Mouse (Mus musculus): Measurements from ENCODE around the gene Nfasc. TPM values are rescaled to one million over a fixed set of nuclear protein-coding genes. Genes with fewer than 3 reads are reported as not detected.

The Nfasc gene
- polyA plus RNA-seq, 1 experiment from 2014 or later, result 0.24 TPM

DNA sequence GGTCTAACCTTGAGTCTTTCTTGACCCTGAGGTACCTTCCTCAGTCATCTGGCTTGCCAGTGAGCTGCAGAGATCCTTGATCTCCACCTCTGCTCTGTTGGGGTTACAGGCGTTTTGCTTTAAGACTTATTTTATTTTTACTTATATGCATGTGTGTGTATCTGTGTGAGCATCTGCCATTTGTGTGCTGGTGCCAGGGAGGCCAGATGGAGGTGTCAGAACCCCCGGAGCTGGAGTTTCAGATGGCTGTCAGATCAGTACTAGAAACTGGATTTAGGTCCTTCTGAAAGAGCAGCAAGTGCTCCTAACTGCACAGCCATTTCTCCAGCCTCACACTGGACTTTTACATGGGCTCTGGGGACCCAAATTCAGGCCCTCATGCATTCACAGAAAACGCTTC, 28.0 kb upstream of the Nfasc start:
- H3K27ac ChIP-seq (ENCODE audit: low read depth, low read length), result no peak overlapping the region
- H3K9me3 ChIP-seq (replicated peaks; ENCODE audit: control insufficient read depth, low read length), result no peaks in the 10 kb centered on the region
- H3K36me3 ChIP-seq (ENCODE audit: control insufficient read depth, insufficient read depth, low read length), result no peaks in the 10 kb centered on the region
- no peaks in the 10 kb centered on the region for H3K27me3 ChIP-seq (ENCODE audit: control insufficient read depth, insufficient read depth, low read length)
- ATAC-seq (replicated peaks; ENCODE audit: insufficient number of reproducible peaks, low FRiP score, low TSS enrichment), result no peak
- 63% methylated on average over 3 of the region's 3 CpGs for WGBS (ENCODE audit: insufficient replicate concordance)
- H3K4me2 ChIP-seq, result no peak overlapping the region
- H3K9ac ChIP-seq (ENCODE audit: low read depth, low read length), result no peak overlapping the region
- peaks cover 6% of the 10 kb centered on the region for H3K4me1 ChIP-seq (ENCODE audit: control insufficient read depth, insufficient read depth, low read length)
- H3K4me3 ChIP-seq (ENCODE audit: low read depth, low read length), result no peak overlapping the region

GRCm38 (mm10) chr1:132767422-132767821, 25.8 kb upstream of the Nfasc start:
- no peak overlapping the region for H3K27ac ChIP-seq (ENCODE audit: low read depth, low read length)
- H3K9ac ChIP-seq (ENCODE audit: low read depth, low read length), result no peak overlapping the region
- H3K36me3 ChIP-seq (ENCODE audit: control insufficient read depth, insufficient read depth, low read length), result no peaks in the 10 kb centered on the region
- no peak overlapping the region for H3K4me3 ChIP-seq (ENCODE audit: low read depth, low read length)
- no peaks in the 10 kb centered on the region for H3K27me3 ChIP-seq (ENCODE audit: control insufficient read depth, insufficient read depth, low read length)
- peaks cover 6% of the 10 kb centered on the region for H3K4me1 ChIP-seq (ENCODE audit: control insufficient read depth, insufficient read depth, low read length)
- ATAC-seq (replicated peaks; ENCODE audit: insufficient number of reproducible peaks, low FRiP score, low TSS enrichment), result no peak
- H3K4me2 ChIP-seq, result no peak overlapping the region
- H3K9me3 ChIP-seq (replicated peaks; ENCODE audit: control insufficient read depth, low read length), result no peaks in the 10 kb centered on the region
- WGBS (ENCODE audit: insufficient replicate concordance), result 89% methylated on average over 7 of the region's 7 CpGs

- Histone ChIP-seq H3K4me2 (peak overlapping the region; percentile 29), H3K4me3 (ENCODE audit: low read depth, low read length) (no peak overlapping the region)
- WGBS (ENCODE audit: insufficient replicate concordance), result 34% methylated on average over 16 of the region's 16 CpGs
Observed at GRCm38 (mm10) chr1:132765887-132766651, 24.5 kb upstream of the Nfasc start.

DNA sequence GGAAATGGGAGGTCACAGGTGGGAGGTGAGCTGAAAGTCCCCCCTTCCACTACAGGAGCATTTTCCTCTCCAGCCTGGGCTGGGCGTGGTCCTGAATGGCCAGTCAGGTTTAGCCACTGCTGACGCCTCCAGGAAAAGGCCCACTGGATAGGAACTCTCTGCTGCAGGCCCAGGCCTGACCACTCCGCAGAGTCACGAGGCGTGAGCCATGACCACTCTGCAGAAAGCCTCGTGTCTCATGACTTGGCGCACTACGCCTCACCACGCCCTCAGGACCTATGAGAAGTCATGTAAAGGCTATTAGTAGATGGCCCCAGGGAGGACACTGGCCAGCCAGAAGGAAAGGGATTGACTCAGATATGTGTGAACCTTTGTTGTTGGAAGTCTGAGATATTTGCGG, 23.6 kb upstream of the Nfasc start:
- Histone ChIP-seq H3K4me3 (ENCODE audit: low read depth, low read length) (no peak overlapping the region), H3K9ac (ENCODE audit: low read depth, low read length) (no peak overlapping the region), H3K4me1 (ENCODE audit: control insufficient read depth, insufficient read depth, low read length) (peaks cover 6% of the 10 kb centered on the region), H3K9me3 (replicated peaks; ENCODE audit: control insufficient read depth, low read length) (no peaks in the 10 kb centered on the region), H3K27me3 (ENCODE audit: control insufficient read depth, insufficient read depth, low read length) (no peaks in the 10 kb centered on the region), H3K4me2 (no peak overlapping the region), H3K27ac (ENCODE audit: low read depth, low read length) (no peak overlapping the region), H3K36me3 (ENCODE audit: control insufficient read depth, insufficient read depth, low read length) (no peaks in the 10 kb centered on the region)
- WGBS (ENCODE audit: insufficient replicate concordance), result 74% methylated on average over 10 of the region's 10 CpGs
- ATAC-seq (replicated peaks; ENCODE audit: insufficient number of reproducible peaks, low FRiP score, low TSS enrichment), result no peak

More at GRCm38 (mm10) chr1:132765887-132766651, 24.5 kb upstream of the Nfasc start:
- H3K9me3 ChIP-seq (replicated peaks; ENCODE audit: control insufficient read depth, low read length), result no peaks in the 10 kb centered on the region
- H3K9ac ChIP-seq (ENCODE audit: low read depth, low read length), result no peak overlapping the region
- no peak overlapping the region for H3K27ac ChIP-seq (ENCODE audit: low read depth, low read length)
- no peaks in the 10 kb centered on the region for H3K27me3 ChIP-seq (ENCODE audit: control insufficient read depth, insufficient read depth, low read length)
- no peak for ATAC-seq (replicated peaks; ENCODE audit: insufficient number of reproducible peaks, low FRiP score, low TSS enrichment)
- peaks cover 6% of the 10 kb centered on the region for H3K4me1 ChIP-seq (ENCODE audit: control insufficient read depth, insufficient read depth, low read length)
- no peaks in the 10 kb centered on the region for H3K36me3 ChIP-seq (ENCODE audit: control insufficient read depth, insufficient read depth, low read length)

GRCm38 (mm10) chr1:132759390-132759789, 17.8 kb upstream of the Nfasc start:
- Histone ChIP-seq H3K4me2 (no peak overlapping the region), H3K9me3 (replicated peaks; ENCODE audit: control insufficient read depth, low read length) (no peaks in the 10 kb centered on the region), H3K4me3 (ENCODE audit: low read depth, low read length) (no peak overlapping the region), H3K4me1 (ENCODE audit: control insufficient read depth, insufficient read depth, low read length) (peaks cover 4% of the 10 kb centered on the region; the same call in 1 of the 2 replicates), H3K27ac (ENCODE audit: low read depth, low read length) (no peak overlapping the region), H3K9ac (ENCODE audit: low read depth, low read length) (no peak overlapping the region), H3K27me3 (ENCODE audit: control insufficient read depth, insufficient read depth, low read length) (no peaks in the 10 kb centered on the region), H3K36me3 (ENCODE audit: control insufficient read depth, insufficient read depth, low read length) (no peaks in the 10 kb centered on the region)
- 61% methylated on average over 6 of the region's 6 CpGs for WGBS (ENCODE audit: insufficient replicate concordance)
- ATAC-seq (replicated peaks; ENCODE audit: insufficient number of reproducible peaks, low FRiP score, low TSS enrichment), result no peak

DNA sequence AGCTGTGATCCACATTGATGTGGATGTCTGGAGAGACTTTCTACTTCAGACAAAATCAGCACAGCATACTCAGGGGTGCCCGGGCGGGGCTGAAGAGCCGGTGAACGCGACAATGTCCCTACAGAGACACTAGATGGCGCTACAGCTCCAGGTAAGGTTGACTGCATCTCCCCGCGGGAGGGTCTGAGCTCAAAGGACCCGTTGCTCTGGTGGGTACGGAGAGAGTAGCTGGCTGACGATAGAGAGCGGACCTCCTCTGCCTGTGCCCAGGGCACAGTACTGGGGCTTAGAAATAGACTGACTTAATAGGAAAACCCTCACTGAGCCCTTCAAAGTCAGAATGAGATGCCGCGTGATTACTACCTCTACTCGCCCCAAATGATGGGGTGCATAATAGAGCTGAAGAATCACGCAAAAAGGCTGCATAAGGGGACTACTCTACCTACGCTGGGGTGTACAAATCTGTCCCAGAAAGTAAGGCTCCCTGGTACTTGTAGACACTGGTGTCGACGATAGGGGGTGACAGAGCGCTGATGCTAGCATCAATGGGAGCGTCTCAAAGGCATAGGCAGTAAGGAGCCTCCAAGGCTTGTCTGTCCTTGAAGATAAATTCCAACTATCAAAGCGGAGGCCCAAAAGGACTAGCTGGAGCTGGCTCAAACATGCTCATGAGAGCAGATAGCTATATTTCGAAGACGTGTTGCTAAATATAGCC, 17.2 kb upstream of the Nfasc start:
- ATAC-seq (replicated peaks; ENCODE audit: insufficient number of reproducible peaks, low FRiP score, low TSS enrichment), result no peak
- 8% methylated on average over 24 of the region's 24 CpGs for WGBS (ENCODE audit: insufficient replicate concordance)
- H3K9me3 ChIP-seq (replicated peaks; ENCODE audit: control insufficient read depth, low read length), result no peaks in the 10 kb centered on the region
- peak overlapping the region; percentile 67 for H3K4me2 ChIP-seq
- H3K27ac ChIP-seq (ENCODE audit: low read depth, low read length), result no peak overlapping the region
- no peaks in the 10 kb centered on the region for H3K27me3 ChIP-seq (ENCODE audit: control insufficient read depth, insufficient read depth, low read length)
- H3K36me3 ChIP-seq (ENCODE audit: control insufficient read depth, insufficient read depth, low read length), result no peaks in the 10 kb centered on the region
- 0 out of 2 replicates have a peak overlapping the region, but pooled peaks have one; percentile 54 for H3K9ac ChIP-seq (ENCODE audit: low read depth, low read length)
- H3K4me1 ChIP-seq (ENCODE audit: control insufficient read depth, insufficient read depth, low read length), result peaks cover 4% of the 10 kb centered on the region; the same call in 1 of the 2 replicates
- H3K4me3 ChIP-seq (ENCODE audit: low read depth, low read length), result peak overlapping the region; percentile 23; the same call in 1 of the 2 replicates

DNA sequence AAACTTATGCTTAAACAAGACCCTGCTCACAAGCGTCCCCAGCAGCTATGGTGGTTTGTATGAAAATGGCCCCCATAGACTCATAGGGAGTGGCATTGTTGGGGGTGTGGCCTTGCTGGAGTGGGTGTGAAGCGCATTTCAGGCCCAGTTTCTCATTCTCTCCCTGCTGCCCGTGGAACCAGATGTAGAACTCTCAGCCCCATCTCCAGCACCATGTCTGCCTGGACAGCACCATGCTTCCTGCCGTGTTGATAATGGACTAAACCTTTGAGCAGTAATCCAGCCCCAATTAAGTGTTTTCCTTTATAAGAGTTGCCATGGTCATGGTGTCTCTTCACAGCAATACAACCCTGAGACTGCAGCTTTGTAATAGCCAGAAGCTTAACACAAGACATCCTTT, 13.6 kb upstream of the Nfasc start:
- H3K27me3 ChIP-seq (ENCODE audit: control insufficient read depth, insufficient read depth, low read length), result no peaks in the 10 kb centered on the region
- H3K36me3 ChIP-seq (ENCODE audit: control insufficient read depth, insufficient read depth, low read length), result no peaks in the 10 kb centered on the region
- no peak overlapping the region for H3K4me2 ChIP-seq
- H3K9ac ChIP-seq (ENCODE audit: low read depth, low read length), result no peak overlapping the region
- WGBS (ENCODE audit: insufficient replicate concordance), result 60% methylated on average over 4 of the region's 4 CpGs
- ATAC-seq (replicated peaks; ENCODE audit: insufficient number of reproducible peaks, low FRiP score, low TSS enrichment), result no peak
- no peaks in the 10 kb centered on the region for H3K9me3 ChIP-seq (replicated peaks; ENCODE audit: control insufficient read depth, low read length)
- peaks cover 4% of the 10 kb centered on the region; the same call in 1 of the 2 replicates for H3K4me1 ChIP-seq (ENCODE audit: control insufficient read depth, insufficient read depth, low read length)
- no peak overlapping the region for H3K27ac ChIP-seq (ENCODE audit: low read depth, low read length)
- H3K4me3 ChIP-seq (ENCODE audit: low read depth, low read length), result no peak overlapping the region

- Histone ChIP-seq H3K4me3 (ENCODE audit: low read depth, low read length) (no peak overlapping the region), H3K27ac (ENCODE audit: low read depth, low read length) (no peak overlapping the region), H3K9ac (ENCODE audit: low read depth, low read length) (no peak overlapping the region), H3K9me3 (replicated peaks; ENCODE audit: control insufficient read depth, low read length) (no peaks in the 10 kb centered on the region), H3K27me3 (ENCODE audit: control insufficient read depth, insufficient read depth, low read length) (peaks cover 3% of the 10 kb centered on the region), H3K36me3 (ENCODE audit: control insufficient read depth, insufficient read depth, low read length) (no peaks in the 10 kb centered on the region), H3K4me1 (ENCODE audit: control insufficient read depth, insufficient read depth, low read length) (no peaks in the 10 kb centered on the region; the same call in 1 of the 2 replicates), H3K4me2 (no peak overlapping the region)
- ATAC-seq (replicated peaks; ENCODE audit: insufficient number of reproducible peaks, low FRiP score, low TSS enrichment), result no peak
- WGBS (ENCODE audit: insufficient replicate concordance), result 76% methylated on average over 9 of the region's 9 CpGs
Observed at GRCm38 (mm10) chr1:132749217-132749884, 7.8 kb upstream of the Nfasc start.

All from heart, embryonic 11.5 days (tissue).